Mouse (Mus musculus) left cerebral cortex, adult 2 months (tissue): ENCODE measurements around the gene Xylb. TPM values are rescaled to one million over a fixed set of nuclear protein-coding genes. Genes with fewer than 3 reads are reported as not detected.
"Not testable (repeated sequence)": the region's sequence is repeated elsewhere in the genome, so short reads cannot be mapped to it uniquely, and the experiment has no call there.

Experiments used
- DNase-seq, 2 experiments: peaks; one replicate each; pipeline ENCODE4 v3.0.0; 2021 to 2022; ENCODE audit warnings: low spot score in 2 of 2, mixed read lengths in 1 of 2; ENCODE audit errors: extremely low spot score in 1 of 2
- H3K27ac ChIP-seq: fragments of 200-600 bp; 2 replicates; pipeline ENCODE4 v1.8.1; 2022
- H3K4me3 ChIP-seq: fragments of 200-600 bp; 2 replicates; pipeline ENCODE4 v1.8.1; 2022
- CTCF ChIP-seq: fragments of 200-600 bp; IDR thresholded peaks from 2 replicates; pipeline ENCODE4 v1.8.1; 2022; ENCODE audit warnings: antibody characterized with exemption, mild to moderate bottlenecking, moderate library complexity
- intact Hi-C: fragments of 180-260 bp; cut with DNase I; formaldehyde crosslinking; loops from one replicate; pipeline ENCODE4 v1.15.1; 2025
- total RNA-seq, 2 experiments: library from RNA; stranded (reverse); gene quantifications; 2 replicates each; pipeline ENCODE4 v1.2.3; 2021

Xylb gene
- total RNA-seq, 2 experiments from 2014 or later = 4.9 to 5.5 TPM

- DNase-seq = no peak
- Histone ChIP-seq H3K4me3 (peak overlapping the region; percentile 79), H3K27ac (no peak overlapping the region)
- intact Hi-C loops = loop anchor here (5.0 kb wide), 1 partner anchor 60 kb away; the partner anchor contains the start of gene Acvr2b
- no peak for TF ChIP-seq CTCF
Observed at GRCm38 (mm10) chr9:119342728-119343127, 14.5 kb upstream of the Xylb start.

DNA sequence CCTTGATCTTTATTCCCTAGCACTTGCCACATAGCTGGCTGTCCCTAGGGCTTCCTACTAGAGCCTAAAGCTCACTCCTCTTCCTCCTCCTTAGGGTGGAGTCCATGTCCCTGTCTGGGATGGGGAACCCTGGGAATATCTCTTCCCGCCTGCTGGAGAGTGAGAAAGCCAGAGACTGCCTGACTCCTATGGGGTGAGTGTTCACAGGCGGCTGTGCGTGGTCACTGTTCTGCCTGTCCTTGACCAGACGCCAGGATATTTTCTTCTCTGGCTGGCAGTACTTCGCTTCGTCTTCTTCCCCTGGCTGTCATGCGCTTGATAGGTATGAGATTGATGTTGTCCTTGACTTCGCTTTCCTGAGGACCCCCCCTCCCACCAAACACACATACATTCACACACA is 10.8 kb upstream of the Xylb start:
- TF ChIP-seq CTCF = no peak
- Histone ChIP-seq H3K4me3 (no peak overlapping the region), H3K27ac (no peak overlapping the region)
- no peak for DNase-seq
- intact Hi-C loops = no loop called here

DNA sequence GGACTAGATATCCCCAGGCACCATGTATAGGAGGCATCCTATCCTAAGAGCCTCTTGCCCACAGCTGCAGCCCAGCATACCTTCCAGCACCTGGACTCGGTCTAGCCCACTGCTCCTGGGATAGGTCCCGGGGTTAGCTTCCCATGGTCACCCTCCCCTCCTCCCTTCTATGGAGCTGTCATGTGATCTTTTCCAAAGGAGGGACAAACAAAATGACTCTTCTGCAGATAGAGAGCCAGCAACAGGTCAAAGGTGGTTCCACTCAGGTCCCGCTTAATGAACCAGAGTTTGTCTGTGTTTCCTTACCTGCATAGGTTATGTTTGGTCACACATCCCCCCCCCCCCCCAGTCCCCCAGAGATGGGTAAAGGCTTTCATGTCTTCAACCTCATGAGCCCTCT is 6.7 kb upstream of the Xylb start:
- no peak overlapping the region for H3K27ac ChIP-seq
- no peak for DNase-seq
- H3K4me3 ChIP-seq = no peak overlapping the region
- no peak for TF ChIP-seq CTCF
- intact Hi-C loops = loop anchor here (5.0 kb wide), 1 partner anchor 193 kb away; the partner anchor contains the start of genes Acaa1b and Gm47289

DNA sequence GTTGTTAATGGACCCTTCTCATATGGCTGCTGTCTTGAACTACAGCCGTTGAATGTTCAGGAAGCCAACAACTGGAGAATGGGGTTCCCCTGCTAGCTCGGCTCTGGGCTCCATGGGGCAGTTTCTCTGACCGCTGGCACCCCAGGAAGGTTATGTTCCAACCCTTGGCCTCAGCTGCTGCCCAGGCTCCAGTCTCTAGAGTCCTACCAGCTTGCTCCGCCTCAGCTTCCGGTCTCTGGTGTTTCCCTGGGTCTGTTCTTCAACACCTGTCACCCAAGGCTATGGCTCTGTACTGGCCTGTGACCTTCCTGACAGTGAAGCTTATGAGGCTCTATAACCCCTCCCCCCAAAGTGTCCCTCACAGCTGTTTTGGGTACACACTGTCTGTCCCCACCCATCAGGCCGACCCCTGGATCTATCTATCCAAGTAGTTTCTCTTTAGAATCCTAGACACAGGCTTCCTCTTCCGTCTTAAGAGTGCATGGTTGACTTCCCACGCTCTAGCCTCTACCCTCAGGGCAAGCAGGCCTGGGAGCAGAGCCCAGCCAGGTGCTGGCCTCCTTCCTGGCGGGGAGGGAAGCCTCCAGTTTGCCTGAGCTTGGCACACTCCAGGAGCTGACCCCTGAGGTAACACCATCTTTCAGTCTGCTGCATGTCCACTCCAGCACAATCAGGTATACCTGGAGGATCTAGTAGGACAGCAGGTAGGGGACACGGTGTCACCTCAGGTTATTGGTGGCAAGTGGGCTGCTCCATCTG is 6.1 kb upstream of the Xylb start:
- TF ChIP-seq CTCF = no peak
- H3K4me3 ChIP-seq = no peak overlapping the region
- no peak for DNase-seq
- intact Hi-C loops = loop anchor here (5.0 kb wide), 1 partner anchor 194 kb away; the partner anchor contains the start of genes Acaa1b and Gm47289
- H3K27ac ChIP-seq = no peak overlapping the region

- intact Hi-C loops = loop anchor here (5.0 kb wide), 1 partner anchor 195 kb away; the partner anchor contains the start of genes Acaa1b and Gm47289
- no peak overlapping the region for H3K4me3 ChIP-seq
- H3K27ac ChIP-seq = no peak overlapping the region
- peak; percentile 74 for TF ChIP-seq CTCF
- peak; percentile 62 to 65 for DNase-seq
Observed at GRCm38 (mm10) chr9:119352060-119352459, 5.1 kb upstream of the Xylb start.

- TF ChIP-seq CTCF = no peak
- Histone ChIP-seq H3K27ac (no peak overlapping the region), H3K4me3 (no peak overlapping the region)
- intact Hi-C loops = loop anchor here (5.0 kb wide), 1 partner anchor 197 kb away; the partner anchor contains the start of genes Acaa1b and Gm47289
- no peak for DNase-seq
Observed at GRCm38 (mm10) chr9:119353926-119354325, 3.3 kb upstream of the Xylb start.

GRCm38 (mm10) chr9:119355943-119356342 is 1.2 kb upstream of the Xylb start:
- H3K4me3 ChIP-seq = no peak overlapping the region
- DNase-seq = no peak
- no peak for TF ChIP-seq CTCF
- intact Hi-C loops = loop anchor here (2.0 kb wide), 1 partner anchor 47 kb away; the partner anchor contains the start of gene Acvr2b
- H3K27ac ChIP-seq = peak overlapping the region; percentile 50; the same call in 1 of the 2 replicates

- H3K4me3 ChIP-seq = peak overlapping the region; percentile 67
- intact Hi-C loops = no loop called here
Observed at GRCm38 (mm10) chr9:119358058-119358429, 863 bp downstream of the Xylb start.

DNA sequence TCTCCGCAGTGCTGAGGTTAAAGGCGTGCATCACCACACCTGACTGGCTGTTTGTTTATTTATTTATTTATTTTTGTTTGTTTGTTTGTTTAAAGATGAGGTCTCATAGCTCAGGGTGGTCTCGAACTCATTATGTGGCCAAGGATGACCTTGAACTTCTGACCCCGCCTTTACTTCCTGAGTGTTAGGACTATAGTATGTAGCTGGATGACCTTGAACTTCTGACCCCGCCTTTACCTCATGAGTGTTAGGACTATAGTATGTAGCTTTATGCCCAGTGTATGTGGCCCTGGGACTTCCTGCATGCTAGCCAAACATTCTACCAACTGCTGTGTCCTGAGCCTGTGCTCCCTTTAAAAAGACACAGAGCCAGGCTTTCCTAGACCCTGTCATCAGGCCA is 4.2 kb downstream of the Xylb start:
- DNase-seq = no peak
- H3K27ac ChIP-seq = no peak overlapping the region
- no peak for TF ChIP-seq CTCF
- no peak overlapping the region for H3K4me3 ChIP-seq
- intact Hi-C loops = no loop called here

More at GRCm38 (mm10) chr9:119358058-119358429, 863 bp downstream of the Xylb start:
- no peak overlapping the region for H3K27ac ChIP-seq
- DNase-seq = no peak
- no peak for TF ChIP-seq CTCF

DNA sequence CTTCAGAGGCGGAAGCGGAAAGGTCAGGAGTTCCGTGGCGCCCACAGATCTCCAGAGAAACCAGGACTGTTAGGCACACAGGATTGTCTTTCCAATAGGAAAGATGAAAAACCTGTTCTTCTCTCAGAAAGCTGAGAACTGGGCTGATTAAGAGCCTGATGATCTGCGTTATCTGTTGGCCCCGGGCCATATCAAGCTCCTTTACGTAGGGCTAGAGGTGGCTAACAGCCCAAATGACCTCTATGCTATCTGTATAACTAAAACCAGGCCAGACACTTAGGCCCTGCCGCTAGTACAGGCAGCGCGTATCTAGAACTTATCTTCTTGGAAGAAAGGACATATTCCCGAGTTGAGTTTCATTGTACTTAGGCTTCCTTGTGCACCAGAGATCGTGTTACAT is 6.0 kb downstream of the Xylb start:
- no peak for DNase-seq
- no peak overlapping the region for H3K27ac ChIP-seq
- no peak overlapping the region for H3K4me3 ChIP-seq
- no peak for TF ChIP-seq CTCF
- intact Hi-C loops = no loop called here

- intact Hi-C loops = no loop called here
- Histone ChIP-seq H3K27ac (no peak within 1 kb of the TSS), H3K4me3 (no peak within 1 kb of the TSS)
- DNase-seq = peak in 1 of 2 experiments; percentile 20
- TF ChIP-seq CTCF = no peak
Observed at GRCm38 (mm10) chr9:119365284-119365683, 8.1 kb downstream of the Xylb start, which contains the start of gene Slc22a14. Gene Slc22a14, minus strand, starts transcription at chr9:119365553.

- no peak for DNase-seq
- intact Hi-C loops = no loop called here
- TF ChIP-seq CTCF = no peak
Observed at GRCm38 (mm10) chr9:119368367-119368766, 11.2 kb downstream of the Xylb start.

GRCm38 (mm10) chr9:119370770-119371169 is 13.6 kb downstream of the Xylb start:
- H3K4me3 ChIP-seq, DNase-seq, intact Hi-C loops, H3K27ac ChIP-seq: not testable (repeated sequence)
- peak; percentile 18; the same call in 1 of the 2 replicates for TF ChIP-seq CTCF

More at GRCm38 (mm10) chr9:119368367-119368766, 11.2 kb downstream of the Xylb start:
- no peak overlapping the region for H3K4me3 ChIP-seq
- H3K27ac ChIP-seq = no peak overlapping the region
